Mouse (Mus musculus): ENCODE results near the gene Hmox1. TPM values are rescaled to one million over a fixed set of nuclear protein-coding genes. Genes with fewer than 3 reads are reported as not detected.
A peak's percentile ranks its signal among the peaks of the same experiment; 100 is the strongest.

The Hmox1 gene
- polyA plus RNA-seq, 1 experiment from 2014 or later = 8.2 TPM

DNA sequence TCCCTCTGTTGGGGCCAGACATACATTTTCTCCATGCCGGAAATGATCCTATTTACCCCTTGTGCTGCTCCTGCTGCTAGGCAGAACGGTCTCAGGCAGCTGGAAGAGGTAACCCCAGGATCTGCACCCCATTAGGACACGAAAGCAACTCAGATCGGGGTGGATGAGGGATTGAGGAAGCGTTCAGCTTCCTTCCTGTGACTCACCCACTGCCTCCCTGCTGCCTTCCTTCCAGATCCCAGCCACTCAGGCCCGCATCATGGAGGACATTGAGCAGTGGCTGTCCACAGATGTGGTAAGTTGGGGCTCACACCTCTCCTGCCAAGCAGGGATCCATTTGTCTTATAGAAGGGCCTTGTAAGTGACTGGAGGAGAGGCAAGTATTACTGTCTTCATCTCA, 26.1 kb upstream of the Hmox1 start:
- H3K4me2 ChIP-seq (ENCODE audit: low read length) = no peak overlapping the region
- no peaks in the 10 kb centered on the region for H3K4me1 ChIP-seq (replicated peaks; ENCODE audit: control insufficient read depth, insufficient read depth, low read length)
- H3K36me3 ChIP-seq (ENCODE audit: control insufficient read depth, insufficient read depth) = no peaks in the 10 kb centered on the region
- no peak overlapping the region for H3K4me3 ChIP-seq (replicated peaks; ENCODE audit: low read length)
- 87% methylated on average over 6 of the region's 6 CpGs for WGBS
- no peaks in the 10 kb centered on the region for H3K27me3 ChIP-seq (replicated peaks; ENCODE audit: control insufficient read depth, insufficient read depth, low read length)
- no peaks in the 10 kb centered on the region for H3K9me3 ChIP-seq (ENCODE audit: control insufficient read depth, low read length)
- no peak overlapping the region for H3K27ac ChIP-seq (ENCODE audit: low read length)
- H3K9ac ChIP-seq (replicated peaks; ENCODE audit: low read depth, low read length) = no peak overlapping the region
- no peak for ATAC-seq

DNA sequence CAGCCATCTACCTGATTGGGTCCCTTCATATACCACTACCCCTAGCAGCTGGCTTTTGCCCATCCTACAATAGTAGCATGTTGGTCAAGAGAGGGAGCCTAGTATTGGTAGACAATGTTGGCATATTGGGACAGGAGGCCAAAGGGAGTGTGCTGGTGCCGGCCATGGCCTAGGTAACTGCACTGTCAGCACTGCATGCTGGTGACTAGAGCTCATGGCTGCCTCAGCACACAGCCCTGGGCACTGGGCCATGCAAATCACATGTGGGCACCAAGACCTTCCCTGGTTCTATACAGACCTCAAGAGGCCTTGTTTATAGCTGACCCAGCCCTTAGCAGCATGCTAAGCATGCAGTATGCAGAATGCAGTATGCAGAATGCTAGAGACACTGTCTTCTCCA, 23.1 kb upstream of the Hmox1 start:
- Histone ChIP-seq H3K27me3 (replicated peaks; ENCODE audit: control insufficient read depth, insufficient read depth, low read length) (no peaks in the 10 kb centered on the region), H3K9ac (replicated peaks; ENCODE audit: low read depth, low read length) (no peak overlapping the region), H3K9me3 (ENCODE audit: control insufficient read depth, low read length) (no peaks in the 10 kb centered on the region), H3K27ac (ENCODE audit: low read length) (no peak overlapping the region), H3K4me2 (ENCODE audit: low read length) (no peak overlapping the region), H3K4me1 (replicated peaks; ENCODE audit: control insufficient read depth, insufficient read depth, low read length) (no peaks in the 10 kb centered on the region), H3K36me3 (ENCODE audit: control insufficient read depth, insufficient read depth) (no peaks in the 10 kb centered on the region), H3K4me3 (replicated peaks; ENCODE audit: low read length) (no peak overlapping the region)
- ATAC-seq = no peak; the same call in 1 of the 2 replicates
- 82% methylated on average over 1 of the region's 1 CpGs for WGBS

DNA sequence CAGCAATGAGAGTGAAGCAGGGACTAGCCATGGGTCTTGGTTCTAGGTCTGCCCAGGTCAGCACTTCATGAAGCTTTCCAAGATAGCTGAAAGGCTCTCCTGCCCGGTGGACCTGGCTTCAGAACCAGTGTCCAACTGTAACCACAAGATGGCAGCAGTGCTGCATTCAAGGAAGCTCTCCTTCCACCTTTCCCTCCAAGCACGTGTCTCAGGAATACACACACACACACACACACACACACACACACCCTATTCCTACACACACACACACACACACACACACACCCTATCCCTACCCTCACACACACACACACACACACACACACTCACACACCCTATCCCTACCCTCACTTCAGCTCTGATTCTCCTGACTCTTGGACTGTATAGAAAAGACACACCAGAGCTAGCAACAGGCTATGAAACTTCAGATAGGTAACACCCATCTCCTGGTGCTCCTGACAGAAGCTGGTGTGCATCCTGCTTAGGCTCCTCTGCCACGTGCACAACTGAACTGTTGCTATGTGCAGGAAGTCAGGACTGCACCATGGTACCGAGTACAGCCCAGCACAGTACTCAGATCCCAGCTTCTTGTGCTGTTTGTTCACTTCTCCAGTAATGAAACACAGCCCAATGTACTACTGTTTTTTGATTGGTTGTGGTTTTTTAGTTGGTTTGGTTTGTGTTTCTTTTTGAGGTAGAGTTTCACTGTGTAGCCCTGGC, 21.6 kb upstream of the Hmox1 start:
- no peak overlapping the region for H3K9ac ChIP-seq (replicated peaks; ENCODE audit: low read depth, low read length)
- no peak overlapping the region for H3K27ac ChIP-seq (ENCODE audit: low read length)
- H3K27me3 ChIP-seq (replicated peaks; ENCODE audit: control insufficient read depth, insufficient read depth, low read length) = no peaks in the 10 kb centered on the region
- WGBS = 20% methylated on average over 4 of the region's 4 CpGs
- no peak overlapping the region for H3K4me2 ChIP-seq (ENCODE audit: low read length)
- no peaks in the 10 kb centered on the region for H3K36me3 ChIP-seq (ENCODE audit: control insufficient read depth, insufficient read depth)
- peak; percentile 87 for ATAC-seq
- H3K9me3 ChIP-seq (ENCODE audit: control insufficient read depth, low read length) = no peaks in the 10 kb centered on the region
- H3K4me1 ChIP-seq (replicated peaks; ENCODE audit: control insufficient read depth, insufficient read depth, low read length) = no peaks in the 10 kb centered on the region
- H3K4me3 ChIP-seq (replicated peaks; ENCODE audit: low read length) = no peak overlapping the region

DNA sequence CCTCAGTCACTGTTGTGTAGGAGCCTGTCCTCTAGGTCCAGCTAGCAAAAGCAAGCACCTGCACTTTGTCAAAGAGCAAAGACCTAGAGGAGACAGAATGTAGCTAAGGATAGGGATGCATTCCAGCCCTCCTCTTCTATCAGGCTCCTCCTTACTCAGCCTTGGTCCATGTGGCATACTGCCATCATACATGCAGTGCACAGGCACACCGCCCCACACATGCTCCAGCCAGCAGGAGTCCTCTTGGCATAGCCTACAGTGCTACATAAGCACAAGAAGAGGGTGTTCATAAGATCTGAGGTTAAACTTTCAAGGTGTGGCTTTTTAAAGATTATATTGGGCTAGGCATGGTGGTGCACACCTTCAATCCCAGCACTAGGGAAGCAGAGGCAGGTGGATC, 18.5 kb upstream of the Hmox1 start:
- no peak for ATAC-seq
- H3K4me2 ChIP-seq (ENCODE audit: low read length) = no peak overlapping the region
- H3K27ac ChIP-seq (ENCODE audit: low read length) = no peak overlapping the region
- H3K4me3 ChIP-seq (replicated peaks; ENCODE audit: low read length) = no peak overlapping the region
- no peaks in the 10 kb centered on the region for H3K27me3 ChIP-seq (replicated peaks; ENCODE audit: control insufficient read depth, insufficient read depth, low read length)
- H3K36me3 ChIP-seq (ENCODE audit: control insufficient read depth, insufficient read depth) = no peaks in the 10 kb centered on the region
- H3K9ac ChIP-seq (replicated peaks; ENCODE audit: low read depth, low read length) = no peak overlapping the region
- WGBS = 84% methylated on average over 1 of the region's 1 CpGs
- H3K9me3 ChIP-seq (ENCODE audit: control insufficient read depth, low read length) = no peaks in the 10 kb centered on the region
- no peaks in the 10 kb centered on the region for H3K4me1 ChIP-seq (replicated peaks; ENCODE audit: control insufficient read depth, insufficient read depth, low read length)

DNA sequence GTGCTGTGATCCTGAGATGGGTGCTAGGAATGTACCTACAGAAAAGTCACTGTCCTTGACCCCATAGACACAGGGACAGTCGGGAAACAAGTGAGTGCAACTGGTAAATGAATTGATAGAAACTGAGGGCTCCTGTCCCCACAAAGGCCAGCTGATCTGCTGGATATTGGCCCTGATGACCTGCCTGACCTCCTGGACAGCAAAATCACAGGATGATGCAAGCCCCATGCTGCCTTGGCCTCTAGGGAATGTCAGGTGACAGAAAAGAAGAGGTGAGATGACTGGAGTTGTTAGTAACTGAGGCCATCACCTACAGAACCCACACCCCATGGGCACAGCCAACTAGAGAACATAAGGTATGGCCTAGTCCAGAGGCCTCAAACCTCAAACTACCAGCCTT, 15.2 kb upstream of the Hmox1 start:
- 88% methylated on average over 1 of the region's 1 CpGs for WGBS
- Histone ChIP-seq H3K9me3 (ENCODE audit: control insufficient read depth, low read length) (no peaks in the 10 kb centered on the region), H3K4me3 (replicated peaks; ENCODE audit: low read length) (no peak overlapping the region), H3K27ac (ENCODE audit: low read length) (no peak overlapping the region), H3K4me2 (ENCODE audit: low read length) (no peak overlapping the region), H3K27me3 (replicated peaks; ENCODE audit: control insufficient read depth, insufficient read depth, low read length) (no peaks in the 10 kb centered on the region), H3K9ac (replicated peaks; ENCODE audit: low read depth, low read length) (no peak overlapping the region), H3K36me3 (ENCODE audit: control insufficient read depth, insufficient read depth) (no peaks in the 10 kb centered on the region), H3K4me1 (replicated peaks; ENCODE audit: control insufficient read depth, insufficient read depth, low read length) (no peaks in the 10 kb centered on the region)
- ATAC-seq = no peak

GRCm38 (mm10) chr8:75078851-75079250, 14.6 kb upstream of the Hmox1 start:
- no peaks in the 10 kb centered on the region for H3K36me3 ChIP-seq (ENCODE audit: control insufficient read depth, insufficient read depth)
- H3K4me1 ChIP-seq (replicated peaks; ENCODE audit: control insufficient read depth, insufficient read depth, low read length) = peaks cover 3% of the 10 kb centered on the region
- WGBS = 97% methylated on average over 9 of the region's 9 CpGs
- no peak overlapping the region for H3K9ac ChIP-seq (replicated peaks; ENCODE audit: low read depth, low read length)
- H3K4me2 ChIP-seq (ENCODE audit: low read length) = no peak overlapping the region
- no peak overlapping the region for H3K4me3 ChIP-seq (replicated peaks; ENCODE audit: low read length)
- no peaks in the 10 kb centered on the region for H3K9me3 ChIP-seq (ENCODE audit: control insufficient read depth, low read length)
- H3K27ac ChIP-seq (ENCODE audit: low read length) = no peak overlapping the region
- H3K27me3 ChIP-seq (replicated peaks; ENCODE audit: control insufficient read depth, insufficient read depth, low read length) = no peaks in the 10 kb centered on the region
- no peak for ATAC-seq

DNA sequence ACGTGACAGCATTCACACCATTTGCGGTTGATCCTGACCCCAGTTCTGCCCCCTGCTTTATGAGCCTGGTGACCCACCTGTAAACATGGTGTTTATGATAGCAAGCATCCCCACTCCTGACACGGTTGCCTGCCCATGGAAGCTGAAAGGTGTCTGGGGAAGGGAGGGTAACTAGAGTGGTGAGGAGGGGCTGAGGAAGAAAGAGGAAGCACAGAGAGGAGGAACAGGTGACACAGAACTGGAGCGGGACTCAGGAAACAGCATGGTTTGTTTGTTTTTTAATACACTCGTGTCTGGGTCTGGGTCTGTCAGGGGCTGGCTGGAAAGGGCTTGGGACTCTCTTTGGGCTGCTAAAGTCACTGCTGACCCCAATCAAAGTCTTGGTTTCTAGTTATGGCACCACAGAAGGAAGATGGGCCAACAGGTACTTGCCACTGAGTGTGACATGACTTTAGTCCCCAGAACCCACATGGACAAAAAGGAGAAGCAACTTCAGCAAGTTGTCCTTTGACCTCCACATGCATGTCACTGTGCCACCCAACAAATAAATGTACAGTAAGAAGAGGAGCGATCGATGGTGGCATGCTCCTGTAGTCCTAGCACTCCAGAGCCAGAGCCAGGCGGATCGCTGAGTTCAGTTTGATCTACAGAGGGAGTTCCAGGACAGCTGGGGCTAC, 11.9 kb upstream of the Hmox1 start:
- Histone ChIP-seq H3K4me1 (replicated peaks; ENCODE audit: control insufficient read depth, insufficient read depth, low read length) (peaks cover 4% of the 10 kb centered on the region), H3K9ac (replicated peaks; ENCODE audit: low read depth, low read length) (no peak overlapping the region), H3K27me3 (replicated peaks; ENCODE audit: control insufficient read depth, insufficient read depth, low read length) (no peaks in the 10 kb centered on the region), H3K27ac (ENCODE audit: low read length) (no peak overlapping the region), H3K4me2 (ENCODE audit: low read length) (no peak overlapping the region), H3K4me3 (replicated peaks; ENCODE audit: low read length) (no peak overlapping the region), H3K9me3 (ENCODE audit: control insufficient read depth, low read length) (no peaks in the 10 kb centered on the region), H3K36me3 (ENCODE audit: control insufficient read depth, insufficient read depth) (no peaks in the 10 kb centered on the region)
- ATAC-seq = no peak
- 85% methylated on average over 9 of the region's 9 CpGs for WGBS

DNA sequence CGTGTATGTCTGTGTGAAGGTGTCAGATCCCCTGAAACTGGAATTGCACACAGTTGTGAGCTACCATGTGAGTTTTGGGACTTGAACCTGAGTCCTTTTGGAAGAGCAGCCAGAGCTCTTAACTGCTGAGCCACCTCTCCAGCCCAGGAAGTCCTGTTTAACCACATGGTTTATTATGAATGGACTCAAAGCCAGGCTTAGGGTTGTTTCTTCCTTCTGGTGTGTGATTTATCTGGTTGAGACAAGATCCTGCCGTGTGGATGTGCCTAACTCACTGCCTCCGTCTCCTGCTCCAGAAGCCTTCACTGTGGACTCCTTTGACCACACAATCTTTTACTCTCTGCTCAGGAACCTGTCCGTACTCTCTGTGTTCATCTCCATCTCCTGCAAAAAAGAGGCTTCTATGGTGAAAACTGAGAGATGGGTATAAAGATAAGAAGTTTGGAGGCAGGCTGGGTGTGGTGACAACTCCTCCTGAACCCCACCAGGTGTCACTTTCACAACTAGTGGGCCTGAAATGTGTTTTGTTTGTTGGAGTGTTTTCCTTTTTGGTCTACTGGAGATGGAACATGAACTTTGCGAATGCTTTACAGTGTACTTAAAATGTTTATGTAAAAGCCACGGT, 11.1 kb upstream of the Hmox1 start:
- H3K4me2 ChIP-seq (ENCODE audit: low read length) = no peak overlapping the region
- no peaks in the 10 kb centered on the region for H3K27me3 ChIP-seq (replicated peaks; ENCODE audit: control insufficient read depth, insufficient read depth, low read length)
- no peak for ATAC-seq
- no peaks in the 10 kb centered on the region for H3K9me3 ChIP-seq (ENCODE audit: control insufficient read depth, low read length)
- peaks cover 4% of the 10 kb centered on the region for H3K4me1 ChIP-seq (replicated peaks; ENCODE audit: control insufficient read depth, insufficient read depth, low read length)
- 86% methylated on average over 6 of the region's 6 CpGs for WGBS
- H3K36me3 ChIP-seq (ENCODE audit: control insufficient read depth, insufficient read depth) = no peaks in the 10 kb centered on the region
- no peak overlapping the region for H3K27ac ChIP-seq (ENCODE audit: low read length)
- no peak overlapping the region for H3K4me3 ChIP-seq (replicated peaks; ENCODE audit: low read length)
- H3K9ac ChIP-seq (replicated peaks; ENCODE audit: low read depth, low read length) = no peak overlapping the region

DNA sequence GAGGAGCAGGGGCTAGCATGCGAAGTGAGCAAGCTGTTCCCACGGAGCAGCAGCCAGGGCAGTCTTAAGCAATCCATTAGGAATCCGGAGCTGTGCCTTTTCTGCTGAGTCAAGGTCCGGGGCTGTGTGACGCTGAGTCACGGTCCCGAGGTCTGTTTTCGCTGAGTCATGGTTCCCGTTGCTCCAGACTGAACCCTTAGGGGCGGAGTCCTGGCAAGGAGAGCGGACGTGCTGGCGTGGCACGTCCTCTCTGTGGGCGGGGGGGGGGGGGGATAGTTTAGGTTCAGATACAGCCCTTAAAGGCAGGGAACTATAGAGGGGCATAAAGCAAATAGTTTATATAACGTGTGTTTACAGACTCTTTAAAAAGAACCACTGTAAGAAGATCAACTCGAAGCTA, 9.6 kb upstream of the Hmox1 start:
- Histone ChIP-seq H3K9me3 (ENCODE audit: control insufficient read depth, low read length) (no peaks in the 10 kb centered on the region), H3K36me3 (ENCODE audit: control insufficient read depth, insufficient read depth) (no peaks in the 10 kb centered on the region), H3K4me1 (replicated peaks; ENCODE audit: control insufficient read depth, insufficient read depth, low read length) (peaks cover 4% of the 10 kb centered on the region), H3K27ac (ENCODE audit: low read length) (no peak overlapping the region), H3K4me2 (ENCODE audit: low read length) (peak overlapping the region; percentile 48), H3K9ac (replicated peaks; ENCODE audit: low read depth, low read length) (no peak overlapping the region), H3K4me3 (replicated peaks; ENCODE audit: low read length) (peak overlapping the region; percentile 23), H3K27me3 (replicated peaks; ENCODE audit: control insufficient read depth, insufficient read depth, low read length) (no peaks in the 10 kb centered on the region)
- ATAC-seq = peak; percentile 95
- 9% methylated on average over 15 of the region's 17 CpGs for WGBS
